Mouse (Mus musculus): ENCODE data around the gene Dync1h1.
"Not testable (repeated sequence)": the region's sequence is repeated elsewhere in the genome, so short reads cannot be mapped to it uniquely, and the experiment has no call there.

The Dync1h1 gene

GRCm38 (mm10) chr12:110606676-110607075 lies 5.4 kb downstream of the Dync1h1 start:
- DNase-seq (ENCODE audit: low spot score): no peak

- no peak for DNase-seq (ENCODE audit: low spot score)
Observed at GRCm38 (mm10) chr12:110608460-110609152, 7.4 kb downstream of the Dync1h1 start.

GRCm38 (mm10) chr12:110609153-110609497 lies 7.9 kb downstream of the Dync1h1 start:
- DNase-seq (ENCODE audit: low spot score): no peak

GRCm38 (mm10) chr12:110610713-110611112 lies 9.5 kb downstream of the Dync1h1 start:
- no peak for DNase-seq (ENCODE audit: low spot score)

- DNase-seq (ENCODE audit: low spot score): no peak
Observed at GRCm38 (mm10) chr12:110630056-110630455, 28.8 kb downstream of the Dync1h1 start.

GRCm38 (mm10) chr12:110636293-110636692 lies 35.0 kb downstream of the Dync1h1 start:
- DNase-seq (ENCODE audit: low spot score): no peak

GRCm38 (mm10) chr12:110637507-110638114 lies 36.4 kb downstream of the Dync1h1 start:
- DNase-seq (ENCODE audit: low spot score): no peak

GRCm38 (mm10) chr12:110650241-110650641 lies 49.0 kb downstream of the Dync1h1 start:
- DNase-seq (ENCODE audit: low spot score): no peak

GRCm38 (mm10) chr12:110651464-110651863 lies 50.2 kb downstream of the Dync1h1 start:
- no peak for DNase-seq (ENCODE audit: low spot score)

GRCm38 (mm10) chr12:110661746-110662145 lies 60.5 kb downstream of the Dync1h1 start:
- DNase-seq (ENCODE audit: low spot score): no peak

GRCm38 (mm10) chr12:110667466-110668077 lies 66.3 kb downstream of the Dync1h1 start:
- DNase-seq (ENCODE audit: low spot score): no peak

- no peak for DNase-seq (ENCODE audit: low spot score)
Observed at GRCm38 (mm10) chr12:110674243-110674642, 73.0 kb downstream of the Dync1h1 start.

GRCm38 (mm10) chr12:110681191-110681590 lies 79.9 kb downstream of the Dync1h1 start:
- DNase-seq (ENCODE audit: low spot score): no peak

- no peak for DNase-seq (ENCODE audit: low spot score)
Observed at GRCm38 (mm10) chr12:110681878-110682277, 80.6 kb downstream of the Dync1h1 start.

GRCm38 (mm10) chr12:110682561-110683299 lies 81.5 kb downstream of the Dync1h1 start, which contains the start of gene 1700001K19Rik:
1700001K19Rik (minus strand) TSS chr12:110682619.
- no peak for DNase-seq (ENCODE audit: low spot score)

GRCm38 (mm10) chr12:110683580-110683979 lies 82.3 kb downstream of the Dync1h1 start:
- no peak for DNase-seq (ENCODE audit: low spot score)

- peak; percentile 22 for DNase-seq (ENCODE audit: low spot score)
Observed at GRCm38 (mm10) chr12:110687894-110688734, 86.9 kb downstream of the Dync1h1 start.

GRCm38 (mm10) chr12:110688921-110689320 lies 87.7 kb downstream of the Dync1h1 start:
- not testable (repeated sequence) for DNase-seq (ENCODE audit: low spot score)

- no peak for DNase-seq (ENCODE audit: low spot score)
Observed at GRCm38 (mm10) chr12:110689919-110690643, 88.8 kb downstream of the Dync1h1 start.

GRCm38 (mm10) chr12:110693378-110693777 lies 92.1 kb downstream of the Dync1h1 start:
- DNase-seq (ENCODE audit: low spot score): not testable (repeated sequence)

- peak; percentile 33 for DNase-seq (ENCODE audit: low spot score)
Observed at GRCm38 (mm10) chr12:110695676-110696171, 94.5 kb downstream of the Dync1h1 start.

Data from ovary, postnatal 10 days (tissue).